21 mouse cellular contexts compared by ENCODE assay signal in the genomic region with DNA sequence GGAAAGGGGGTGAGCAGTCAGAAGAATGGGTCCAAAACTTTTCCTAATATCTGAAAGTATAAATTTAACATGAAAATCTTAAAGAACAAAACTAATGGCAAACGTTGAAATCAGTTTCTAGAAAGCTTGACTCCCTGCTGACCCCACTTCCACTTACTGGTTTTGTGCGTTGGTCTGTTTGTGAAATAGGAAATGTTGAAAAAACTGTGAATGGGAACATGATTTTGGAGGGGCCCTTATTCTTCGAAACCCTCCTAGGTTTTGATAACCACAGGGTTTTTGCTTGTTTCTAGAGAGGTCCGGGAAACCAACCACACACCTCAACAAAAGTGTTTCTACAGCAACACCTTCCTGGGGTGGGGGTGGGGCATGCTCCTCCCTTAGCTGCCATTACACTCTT.
DNase-seq lines count a peak whose midpoint lies in the region; ATAC-seq lines count a peak whose summit lies in the region.
"Had no signal": no experiment of that assay in that cellular context is flagged by ENCODE, and none has a peak within 500 bp of the region (broad histone marks: within the 10 kb centered on the region; RNA-seq: fewer than 3 reads in every experiment).

No protein-coding gene starts in this region.

- DNase-seq in kidney, postnatal 25 days: no peak
- DNase-seq in kidney, adult 11 months: no peak
- no peak for DNase-seq in cerebellum, adult 18-20 months
- DNase-seq: adrenal gland, adult 8-10 months; adrenal gland, postnatal 14 days; adrenal gland, postnatal 36 days; B cell, adult 2 months; cerebellum, adult 11-12 months; cerebellum, adult 8-10 months; cerebellum, adult 9-11 months; cerebellum, postnatal 14 days; cerebellum, postnatal 36 days; forebrain, postnatal 0 days had no signal

- peak; percentile 50 for ATAC-seq in common myeloid progenitor, adult 5-6 weeks (replicated peaks; ENCODE audit: low read depth, poor library complexity, severe bottlenecking)
- ATAC-seq in hematopoietic stem cell, adult 5-6 weeks (replicated peaks in 1 of 2; ENCODE audit: insufficient read depth in 1 of 2, low FRiP score in 2 of 2, low TSS enrichment in 1 of 2, low read depth in 1 of 2, poor library complexity in 2 of 2, severe bottlenecking in 2 of 2): peak; percentile 25 to 39; a peak in 3 of 4 replicates
- ATAC-seq in megakaryocyte progenitor cell, adult 5-6 weeks (replicated peaks; ENCODE audit: poor library complexity): peak; percentile 64
- ATAC-seq: activated CD4-positive, CD25-positive, alpha-beta regulatory T cell, adult 4 months; CD4-positive, CD25-positive, alpha-beta regulatory T cell, adult 4 months; forebrain, embryonic 13.5 days; forebrain, embryonic 15.5 days; forebrain, postnatal 0 days; Patski had no signal
